Mouse (Mus musculus) kidney, adult 2 months (tissue): ENCODE results near the gene Got1.

Experiments
- CTCF ChIP-seq: fragments of 200-500 bp; conservative IDR thresholded peaks from 2 replicates; pipeline ENCODE4 v1.5.1; 2011; ENCODE audit warnings: low read depth, mild to moderate bottlenecking, control low read depth, low read length, moderate library complexity, mixed read lengths; ENCODE audit not compliant: insufficient read depth, insufficient read length
- POLR2A ChIP-seq: fragments of 200-500 bp; IDR thresholded peaks from one replicate; pipeline ENCODE4 v1.6.1; 2011; ENCODE audit warnings: low read depth, low read length, control low read depth

DNA sequence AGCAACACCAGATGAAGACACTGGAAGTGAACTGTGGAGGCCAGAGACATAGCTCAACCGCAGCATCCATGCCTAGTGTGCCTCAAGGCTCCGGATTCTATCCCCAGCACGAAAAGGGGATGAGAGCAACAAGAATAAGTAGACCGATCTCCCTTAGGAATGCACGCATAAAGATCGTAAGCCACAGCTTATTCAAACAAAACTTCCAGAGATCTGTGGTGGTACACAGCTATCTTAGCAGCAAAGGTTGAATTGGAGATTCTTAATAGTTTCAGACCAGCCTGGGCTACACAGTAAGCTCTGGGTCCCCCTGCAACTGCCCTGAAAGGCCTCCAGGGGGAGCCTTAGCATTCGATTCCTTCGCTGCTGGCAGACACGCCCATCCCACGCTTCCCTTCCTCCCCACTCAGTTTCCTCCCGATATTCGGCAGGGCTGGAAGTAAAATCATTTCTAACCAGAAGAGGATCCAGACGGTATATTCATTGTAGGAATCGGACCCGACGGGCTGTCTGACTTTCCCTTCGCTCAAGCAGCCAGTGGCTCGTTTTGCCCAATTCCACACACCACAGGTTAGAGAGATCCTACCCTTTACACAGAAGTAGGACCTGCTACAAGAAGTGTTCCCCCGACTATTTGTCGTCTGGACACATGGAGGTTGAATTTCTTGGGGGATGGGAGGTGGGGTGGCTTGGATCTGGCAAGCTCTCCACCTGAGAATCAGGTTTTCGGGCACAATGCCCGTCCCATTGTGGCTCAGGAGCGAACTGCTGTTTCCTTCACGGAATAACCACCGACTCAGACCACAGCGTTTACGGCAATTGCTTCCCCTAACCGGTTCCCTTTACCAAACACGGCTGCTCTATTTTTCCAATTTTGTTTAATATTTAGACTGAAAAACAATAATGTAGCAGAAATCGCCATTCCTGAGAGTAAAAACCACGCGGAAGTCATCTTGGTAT lies 46.7 kb upstream of the Got1 start:
- TF ChIP-seq CTCF, result peak; percentile 90
- TF ChIP-seq POLR2A, result no peak
